Mouse (Mus musculus) thymus, adult 2 months (tissue): ENCODE results near the gene Fstl3. TPM values are rescaled to one million over a fixed set of nuclear protein-coding genes. Genes with fewer than 3 reads are reported as not detected.

Experiments used
- DNase-seq: peaks from one replicate; pipeline ENCODE4 v3.0.0; 2021
- H3K27ac ChIP-seq: fragments of 200-500 bp; 2 replicates; pipeline ENCODE4 v1.5.1; 2012; ENCODE audit warnings: low read length, control low read depth; ENCODE audit not compliant: control insufficient read depth, insufficient read depth
- H3K27me3 ChIP-seq: fragments of 200-500 bp; 2 replicates; pipeline ENCODE4 v1.6.1; 2012; ENCODE audit warnings: mild to moderate bottlenecking, low read length, moderate library complexity, mixed read lengths; ENCODE audit not compliant: control insufficient read depth, insufficient read depth
- H3K36me3 ChIP-seq: fragments of 200-500 bp; 2 replicates; pipeline ENCODE4 v1.6.1; 2012; ENCODE audit warnings: mild to moderate bottlenecking, low read length, moderate library complexity; ENCODE audit not compliant: control insufficient read depth, insufficient read depth
- H3K4me1 ChIP-seq: fragments of 200-500 bp; replicated peaks from 2 replicates; pipeline ENCODE4 v1.6.1; 2012; ENCODE audit warnings: low read length; ENCODE audit not compliant: control insufficient read depth, insufficient read depth
- H3K4me3 ChIP-seq: fragments of 200-500 bp; 2 replicates; pipeline ENCODE4 v1.5.1; 2012; ENCODE audit warnings: mild to moderate bottlenecking, low read length, control low read depth, moderate library complexity; ENCODE audit not compliant: control insufficient read depth, insufficient read depth
- CTCF ChIP-seq: fragments of 200-500 bp; IDR thresholded peaks from 2 replicates; pipeline ENCODE4 v1.5.1; 2012; ENCODE audit warnings: mild to moderate bottlenecking, control low read depth, low read length, moderate library complexity, borderline replicate concordance; ENCODE audit not compliant: control insufficient read depth, poor library complexity, insufficient read depth; ENCODE audit errors: extremely low read depth
- POLR2A ChIP-seq: fragments of 200-500 bp; IDR thresholded peaks from 2 replicates; pipeline ENCODE4 v1.6.1; 2012; ENCODE audit warnings: mild to moderate bottlenecking, low read length, control low read depth, moderate library complexity; ENCODE audit not compliant: control insufficient read depth, poor library complexity, insufficient read depth; ENCODE audit errors: extremely low read depth
- WGBS: fragments of 180-500 bp; shearing (Covaris S2); methylation state at CpG from one replicate; pipeline ENCODE4 v1.1.7; 2018; 5-methylcytosine and 5-hydroxymethylcytosine counted together
- polyA plus RNA-seq: library from polyadenylated mRNA; depleted of rRNA; stranded (reverse); fragments of >200 nt; gene quantifications from 2 replicates; pipeline ENCODE4 v1.2.3, GENCODE M21; 2012; rRNA removed

The Fstl3 gene
- polyA plus RNA-seq, 1 experiment, result 15.9 TPM

GRCm38 (mm10) chr10:79824413-79824812 is 47.3 kb downstream of the Fstl3 start:
- WGBS, result 41% methylated on average over 6 of the region's 6 CpGs
- Histone ChIP-seq H3K4me3 (no peak overlapping the region), H3K36me3 (peaks cover 3% of the 10 kb centered on the region), H3K27ac (no peak overlapping the region), H3K27me3 (no peaks in the 10 kb centered on the region), H3K4me1 (0 out of 2 replicates have a peak, but pooled peaks cover 5% of the 10 kb centered on the region)
- no peak for DNase-seq
- no peak for TF ChIP-seq POLR2A
- no peak for TF ChIP-seq CTCF

- no peak overlapping the region for H3K27ac ChIP-seq
- WGBS, result 37% methylated on average over 3 of the region's 3 CpGs
- H3K4me1 ChIP-seq, result peaks cover 25% of the 10 kb centered on the region
- no peak for DNase-seq
- TF ChIP-seq CTCF, result no peak
- no peak for TF ChIP-seq POLR2A
- no peaks in the 10 kb centered on the region for H3K36me3 ChIP-seq
- no peak overlapping the region for H3K4me3 ChIP-seq
- H3K27me3 ChIP-seq, result no peaks in the 10 kb centered on the region
Measured at GRCm38 (mm10) chr10:79831583-79831982, 54.5 kb downstream of the Fstl3 start.

Other genes with a start within 250 kb of the Fstl3 start
- gene Plpp2, start 243.5 kb upstream of the Fstl3 start, polyA plus RNA-seq, result 7.5 and 8.7 TPM in 2 replicates
- 214 and 215 TPM in 2 replicates for gene Mier2, start 222.1 kb upstream of the Fstl3 start, polyA plus RNA-seq
- gene Theg, start 189.9 kb upstream of the Fstl3 start, polyA plus RNA-seq, result not detected in 2 replicates
- gene C2cd4c, start 163.2 kb upstream of the Fstl3 start, polyA plus RNA-seq, result 0.05 TPM in 1 of 2 replicates, not detected in the other
- gene Shc2, start 139.4 kb upstream of the Fstl3 start, polyA plus RNA-seq, result 1.2 TPM in 2 replicates
- 0.18 and 0.23 TPM in 2 replicates for gene Odf3l2, start 131.5 kb upstream of the Fstl3 start, polyA plus RNA-seq
- gene Madcam1, start 112.7 kb upstream of the Fstl3 start, polyA plus RNA-seq, result 2.9 and 4.0 TPM in 2 replicates
- gene Tpgs1, start 107.9 kb upstream of the Fstl3 start, polyA plus RNA-seq, result 92.1 and 92.3 TPM in 2 replicates
- 309 and 321 TPM in 2 replicates for gene Cdc34, start 95.1 kb upstream of the Fstl3 start, polyA plus RNA-seq
- gene Gzmm, start 88.3 kb upstream of the Fstl3 start, polyA plus RNA-seq, result 0.57 and 1.2 TPM in 2 replicates
- 345 and 396 TPM in 2 replicates for gene Bsg, start 72.8 kb upstream of the Fstl3 start, polyA plus RNA-seq
- 3.1 and 4.7 TPM in 2 replicates for gene Hcn2, start 60.6 kb upstream of the Fstl3 start, polyA plus RNA-seq
- gene Polrmt, start 30.7 kb upstream of the Fstl3 start, polyA plus RNA-seq, result 104 and 109 TPM in 2 replicates
- not detected in 2 replicates for gene Fgf22, start 22.2 kb upstream of the Fstl3 start, polyA plus RNA-seq
- 375 and 472 TPM in 2 replicates for gene Rnf126, start 10.3 kb upstream of the Fstl3 start, polyA plus RNA-seq
- 23.4 and 30.1 TPM in 2 replicates for gene Prss57, start 13.7 kb downstream of the Fstl3 start, polyA plus RNA-seq
- 63.7 and 87.8 TPM in 2 replicates for gene Palm, start 16.3 kb downstream of the Fstl3 start, polyA plus RNA-seq
- gene Misp, start 43.7 kb downstream of the Fstl3 start, polyA plus RNA-seq, result 6.6 and 6.8 TPM in 2 replicates
- gene Ptbp1, start 77.2 kb downstream of the Fstl3 start, polyA plus RNA-seq, result 583 and 703 TPM in 2 replicates
- 5.3 and 9.2 TPM in 2 replicates for gene Prtn3, start 97.2 kb downstream of the Fstl3 start, polyA plus RNA-seq
- gene Plppr3, start 97.4 kb downstream of the Fstl3 start, polyA plus RNA-seq, result 1.1 and 1.9 TPM in 2 replicates
- gene Elane, start 109.0 kb downstream of the Fstl3 start, polyA plus RNA-seq, result 3.7 and 8.9 TPM in 2 replicates
- gene Cfd, start 113.6 kb downstream of the Fstl3 start, polyA plus RNA-seq, result 1,248 and 1,398 TPM in 2 replicates
- gene Med16, start 131.7 kb downstream of the Fstl3 start, polyA plus RNA-seq, result 103 and 121 TPM in 2 replicates
- not detected in 2 replicates for gene Gm26602, start 133.6 kb downstream of the Fstl3 start, polyA plus RNA-seq
- 5.8 and 7.5 TPM in 2 replicates for gene Kiss1r, start 139.7 kb downstream of the Fstl3 start, polyA plus RNA-seq
- 279 and 303 TPM in 2 replicates for gene R3hdm4, start 143.9 kb downstream of the Fstl3 start, polyA plus RNA-seq
- 12.5 and 13.5 TPM in 2 replicates for gene Arid3a, start 149.8 kb downstream of the Fstl3 start, polyA plus RNA-seq
- gene Wdr18, start 182.9 kb downstream of the Fstl3 start, polyA plus RNA-seq, result 68.1 and 74.5 TPM in 2 replicates
- gene Grin3b, start 193.4 kb downstream of the Fstl3 start, polyA plus RNA-seq, result 0.07 and 0.14 TPM in 2 replicates
- gene Tmem259, start 207.1 kb downstream of the Fstl3 start, polyA plus RNA-seq, result 540 and 566 TPM in 2 replicates
- gene Cnn2, start 211.3 kb downstream of the Fstl3 start, polyA plus RNA-seq, result 239 and 245 TPM in 2 replicates
- 79.5 and 83.5 TPM in 2 replicates for gene Abca7, start 219.2 kb downstream of the Fstl3 start, polyA plus RNA-seq
- 1,362 and 1,504 TPM in 2 replicates for gene Arhgap45, start 239.4 kb downstream of the Fstl3 start, polyA plus RNA-seq